Mouse (Mus musculus) liver, embryonic 12.5 days (tissue): ENCODE data around the gene Sds. TPM values are rescaled to one million over a fixed set of nuclear protein-coding genes. Genes with fewer than 3 reads are reported as not detected.

Experiments used
- ATAC-seq: fragments of 200-750 bp; cut with Nextera tagmentation; 2 replicates; pipeline ENCODE4 v1.8.0; 2017; ENCODE audit warnings: moderate number of reproducible peaks, mild to moderate bottlenecking, moderate library complexity
- H3K27ac ChIP-seq: fragments of 300-500 bp; sonication (generic); 2 replicates; pipeline ENCODE4 v1.5.1; 2016; ENCODE audit warnings: mild to moderate bottlenecking
- H3K27me3 ChIP-seq: fragments of 300-500 bp; sonication (generic); replicated peaks from 2 replicates; pipeline ENCODE4 v1.6.1; 2016; ENCODE audit warnings: mild to moderate bottlenecking, moderate library complexity
- H3K36me3 ChIP-seq: fragments of 300-500 bp; sonication (generic); 2 replicates; pipeline ENCODE4 v1.6.1; 2016; ENCODE audit warnings: mild to moderate bottlenecking, moderate library complexity
- H3K4me1 ChIP-seq: fragments of 300-500 bp; sonication (generic); 2 replicates; pipeline ENCODE4 v1.6.1; 2016
- H3K4me2 ChIP-seq: fragments of 300-500 bp; sonication (generic); 2 replicates; pipeline ENCODE4 v1.6.1; 2016; ENCODE audit warnings: mild to moderate bottlenecking, moderate library complexity
- H3K4me3 ChIP-seq: fragments of 300-500 bp; sonication (generic); 2 replicates; pipeline ENCODE4 v1.5.1; 2016; ENCODE audit warnings: mild to moderate bottlenecking, moderate library complexity
- H3K9ac ChIP-seq: fragments of 300-500 bp; sonication (generic); 2 replicates; pipeline ENCODE4 v1.6.1; 2016; ENCODE audit warnings: mild to moderate bottlenecking, moderate library complexity
- H3K9me3 ChIP-seq: fragments of 300-500 bp; sonication (generic); replicated peaks from 2 replicates; pipeline ENCODE4 v1.6.1; 2016; ENCODE audit warnings: mild to moderate bottlenecking, moderate library complexity
- WGBS: fragments of 180-500 bp; shearing (Covaris S2); methylation state at CpG from one replicate; pipeline ENCODE4 v1.1.7; 2016; ENCODE audit not compliant: insufficient replicate concordance; 5-methylcytosine and 5-hydroxymethylcytosine counted together
- polyA plus RNA-seq: library from polyadenylated mRNA; unstranded; fragments of >200 nt; fragmentation: Nextera tagmentation; extraction: Ambion mirVana; gene quantifications from 2 replicates; pipeline ENCODE4 v1.2.1, GENCODE M21; 2016

Gene Sds
- polyA plus RNA-seq, 1 experiment from 2014 or later = not detected

- Histone ChIP-seq H3K27me3 (peaks cover 75% of the 10 kb centered on the region), H3K4me1 (peaks cover 5% of the 10 kb centered on the region), H3K9ac (no peak overlapping the region), H3K4me2 (no peak overlapping the region), H3K36me3 (no peaks in the 10 kb centered on the region), H3K9me3 (no peaks in the 10 kb centered on the region), H3K4me3 (no peak overlapping the region), H3K27ac (no peak overlapping the region)
- WGBS = 4% methylated on average over 1 of the region's 1 CpGs
- no peak for ATAC-seq
Observed at GRCm38 (mm10) chr5:120456253-120456652, 20.1 kb upstream of the Sds start.

GRCm38 (mm10) chr5:120456841-120457554 is 19.3 kb upstream of the Sds start:
- ATAC-seq = no peak
- WGBS = 34% methylated on average over 7 of the region's 7 CpGs
- Histone ChIP-seq H3K4me2 (no peak overlapping the region), H3K27ac (no peak overlapping the region), H3K36me3 (no peaks in the 10 kb centered on the region), H3K4me3 (no peak overlapping the region), H3K4me1 (peaks cover 5% of the 10 kb centered on the region), H3K27me3 (peaks cover 80% of the 10 kb centered on the region), H3K9me3 (no peaks in the 10 kb centered on the region), H3K9ac (no peak overlapping the region)

DNA sequence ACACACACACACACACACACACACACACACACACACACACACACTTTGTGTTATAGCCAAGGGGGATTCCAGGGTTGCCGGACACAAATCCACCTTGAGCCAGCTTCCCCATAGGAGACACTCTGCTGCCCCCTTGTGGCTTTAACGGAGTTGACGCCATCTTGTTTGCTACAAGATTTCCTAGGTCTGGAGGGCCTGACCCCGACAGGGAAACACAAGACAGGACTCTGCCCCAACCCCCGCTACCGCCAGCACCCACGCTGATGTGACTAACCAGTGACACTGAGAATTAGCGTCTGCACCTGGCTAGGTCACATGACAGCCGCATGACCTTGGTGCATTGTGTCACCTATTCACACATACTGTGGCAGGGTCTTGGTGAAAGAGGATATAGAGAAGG is 18.7 kb upstream of the Sds start:
- peaks cover 5% of the 10 kb centered on the region for H3K4me1 ChIP-seq
- no peak overlapping the region for H3K4me3 ChIP-seq
- H3K9ac ChIP-seq = no peak overlapping the region
- H3K4me2 ChIP-seq = no peak overlapping the region
- H3K36me3 ChIP-seq = no peaks in the 10 kb centered on the region
- no peak for ATAC-seq
- H3K27me3 ChIP-seq = peaks cover 85% of the 10 kb centered on the region
- WGBS = 5% methylated on average over 9 of the region's 9 CpGs
- H3K9me3 ChIP-seq = no peaks in the 10 kb centered on the region
- no peak overlapping the region for H3K27ac ChIP-seq

DNA sequence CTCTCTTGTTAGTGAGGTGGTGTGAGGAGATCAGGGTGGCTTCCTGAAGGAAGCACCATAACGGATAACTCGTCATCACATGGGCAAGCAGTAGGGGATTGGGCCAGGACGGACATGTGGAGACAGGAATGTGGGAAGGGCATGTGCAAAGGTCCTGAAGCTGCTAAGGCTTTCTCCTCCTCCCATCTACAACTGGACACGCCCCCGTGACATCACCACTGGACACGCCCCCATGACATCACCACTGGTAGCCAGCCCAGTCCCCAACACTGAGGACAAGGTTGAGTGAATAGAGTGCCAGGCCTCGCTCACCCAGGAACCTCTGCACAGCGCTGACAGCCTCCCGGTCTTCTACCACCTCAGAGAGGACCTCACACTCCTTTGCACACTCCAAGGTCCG is 17.2 kb upstream of the Sds start:
- no peak overlapping the region for H3K4me3 ChIP-seq
- H3K27me3 ChIP-seq = peaks cover 85% of the 10 kb centered on the region
- WGBS = 54% methylated on average over 10 of the region's 10 CpGs

DNA sequence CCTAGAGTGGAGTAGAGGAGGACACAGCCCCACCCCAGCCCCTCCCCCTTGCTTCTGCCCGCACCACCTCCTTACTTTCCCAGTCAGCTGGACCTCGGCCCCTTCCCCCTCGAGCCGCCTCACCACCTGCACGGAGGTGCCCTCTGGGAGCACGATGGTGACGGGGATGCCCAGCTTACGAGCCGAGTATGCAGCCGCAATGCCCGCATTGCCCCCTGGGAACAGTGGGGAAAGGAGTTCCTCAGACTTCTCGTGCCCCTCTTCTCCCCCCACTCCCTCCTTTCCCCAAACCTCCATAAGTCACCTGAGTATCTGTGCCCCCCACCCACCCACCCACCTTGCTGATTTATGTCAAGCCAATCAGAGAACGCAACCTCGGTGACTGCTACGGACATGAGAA is 14.4 kb upstream of the Sds start:
- peaks cover 9% of the 10 kb centered on the region for H3K4me1 ChIP-seq
- H3K27me3 ChIP-seq = peaks cover 60% of the 10 kb centered on the region
- no peak overlapping the region for H3K4me2 ChIP-seq
- no peak for ATAC-seq
- H3K27ac ChIP-seq = no peak overlapping the region
- no peaks in the 10 kb centered on the region for H3K36me3 ChIP-seq
- H3K9me3 ChIP-seq = no peaks in the 10 kb centered on the region; the same call in 1 of the 2 replicates
- H3K4me3 ChIP-seq = no peak overlapping the region
- no peak overlapping the region for H3K9ac ChIP-seq
- 64% methylated on average over 15 of the region's 15 CpGs for WGBS

More for the DNA sequence above, 17.2 kb upstream of the Sds start:
- ATAC-seq = peak; percentile 45; the same call in 1 of the 2 replicates
- Histone ChIP-seq H3K9ac (no peak overlapping the region), H3K4me2 (no peak overlapping the region), H3K4me1 (peaks cover 5% of the 10 kb centered on the region), H3K36me3 (no peaks in the 10 kb centered on the region), H3K27ac (no peak overlapping the region), H3K9me3 (no peaks in the 10 kb centered on the region)

DNA sequence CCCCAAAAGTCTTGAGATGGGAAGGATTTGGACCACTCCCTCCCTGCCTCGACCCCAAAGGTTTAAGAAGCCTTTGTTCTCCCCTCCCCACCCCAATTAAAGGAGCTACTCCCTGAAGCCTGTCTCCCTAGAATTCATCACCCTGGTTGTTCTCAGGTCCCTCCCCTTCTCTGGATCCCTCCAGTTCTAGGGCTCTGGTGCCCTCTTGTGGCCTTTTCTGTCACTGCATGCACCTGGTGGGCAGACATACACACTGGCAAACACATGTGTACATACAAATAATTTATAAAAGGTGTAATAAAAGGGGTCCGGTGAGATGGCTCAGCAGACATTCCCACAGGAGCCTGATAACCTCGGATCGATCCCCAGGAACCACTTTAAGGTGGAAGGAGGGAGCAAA is 12.0 kb upstream of the Sds start:
- H3K9ac ChIP-seq = no peak overlapping the region
- H3K9me3 ChIP-seq = no peaks in the 10 kb centered on the region; the same call in 1 of the 2 replicates
- H3K27me3 ChIP-seq = peaks cover 58% of the 10 kb centered on the region
- WGBS = 54% methylated on average over 4 of the region's 4 CpGs
- H3K36me3 ChIP-seq = no peaks in the 10 kb centered on the region
- no peak for ATAC-seq
- H3K4me1 ChIP-seq = 0 out of 2 replicates have a peak, but pooled peaks cover 4% of the 10 kb centered on the region
- no peak overlapping the region for H3K4me2 ChIP-seq
- no peak overlapping the region for H3K27ac ChIP-seq
- no peak overlapping the region for H3K4me3 ChIP-seq

- Histone ChIP-seq H3K9ac (no peak overlapping the region), H3K9me3 (no peaks in the 10 kb centered on the region; the same call in 1 of the 2 replicates), H3K4me3 (no peak overlapping the region), H3K36me3 (no peaks in the 10 kb centered on the region), H3K4me1 (0 out of 2 replicates have a peak, but pooled peaks cover 4% of the 10 kb centered on the region), H3K4me2 (no peak overlapping the region), H3K27ac (no peak overlapping the region), H3K27me3 (peaks cover 50% of the 10 kb centered on the region)
- ATAC-seq = no peak
- 34% methylated on average over 5 of the region's 5 CpGs for WGBS
Observed at GRCm38 (mm10) chr5:120465062-120465461, 11.3 kb upstream of the Sds start.

- Histone ChIP-seq H3K9ac (no peak overlapping the region), H3K4me2 (no peak overlapping the region), H3K27ac (no peak overlapping the region), H3K27me3 (peaks cover 43% of the 10 kb centered on the region), H3K36me3 (no peaks in the 10 kb centered on the region), H3K4me3 (no peak overlapping the region), H3K9me3 (no peaks in the 10 kb centered on the region; the same call in 1 of the 2 replicates), H3K4me1 (0 out of 2 replicates have a peak, but pooled peaks cover 4% of the 10 kb centered on the region)
- ATAC-seq = no peak
- 68% methylated on average over 6 of the region's 6 CpGs for WGBS
Observed at GRCm38 (mm10) chr5:120465860-120466259, 10.5 kb upstream of the Sds start.

DNA sequence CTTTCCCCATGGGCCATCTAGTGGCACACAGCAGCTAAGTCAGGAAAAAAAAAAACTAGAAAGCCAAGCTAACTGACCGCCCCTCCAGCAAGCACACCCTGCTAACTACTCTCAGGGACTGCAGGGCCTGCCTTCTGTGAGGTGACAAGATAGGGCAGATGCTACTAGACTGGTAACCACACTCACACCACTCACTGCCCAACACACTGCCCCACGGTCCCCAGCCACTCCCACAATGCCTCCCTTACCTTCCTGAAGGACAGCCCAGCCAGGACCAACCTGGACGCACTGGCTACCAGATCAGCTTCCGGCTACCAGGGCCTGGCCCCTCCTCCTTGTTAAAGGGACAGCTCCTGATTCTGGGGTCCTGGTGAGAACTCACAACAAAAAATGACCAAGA is 9.3 kb upstream of the Sds start:
- no peak overlapping the region for H3K9ac ChIP-seq
- WGBS = 19% methylated on average over 4 of the region's 4 CpGs
- H3K4me1 ChIP-seq = 0 out of 2 replicates have a peak, but pooled peaks cover 4% of the 10 kb centered on the region
- no peaks in the 10 kb centered on the region for H3K36me3 ChIP-seq
- H3K27ac ChIP-seq = no peak overlapping the region
- H3K4me2 ChIP-seq = no peak overlapping the region
- H3K4me3 ChIP-seq = no peak overlapping the region
- H3K27me3 ChIP-seq = peaks cover 41% of the 10 kb centered on the region
- ATAC-seq = no peak
- H3K9me3 ChIP-seq = no peaks in the 10 kb centered on the region; the same call in 1 of the 2 replicates

- Histone ChIP-seq H3K4me3 (no peak overlapping the region), H3K36me3 (no peaks in the 10 kb centered on the region), H3K9me3 (no peaks in the 10 kb centered on the region; the same call in 1 of the 2 replicates), H3K27ac (no peak overlapping the region), H3K4me1 (0 out of 2 replicates have a peak, but pooled peaks cover 4% of the 10 kb centered on the region), H3K27me3 (peaks cover 41% of the 10 kb centered on the region), H3K9ac (no peak overlapping the region), H3K4me2 (no peak overlapping the region)
- WGBS = 64% methylated on average over 5 of the region's 5 CpGs
- ATAC-seq = no peak
Observed at GRCm38 (mm10) chr5:120468336-120468735, 8.0 kb upstream of the Sds start.

DNA sequence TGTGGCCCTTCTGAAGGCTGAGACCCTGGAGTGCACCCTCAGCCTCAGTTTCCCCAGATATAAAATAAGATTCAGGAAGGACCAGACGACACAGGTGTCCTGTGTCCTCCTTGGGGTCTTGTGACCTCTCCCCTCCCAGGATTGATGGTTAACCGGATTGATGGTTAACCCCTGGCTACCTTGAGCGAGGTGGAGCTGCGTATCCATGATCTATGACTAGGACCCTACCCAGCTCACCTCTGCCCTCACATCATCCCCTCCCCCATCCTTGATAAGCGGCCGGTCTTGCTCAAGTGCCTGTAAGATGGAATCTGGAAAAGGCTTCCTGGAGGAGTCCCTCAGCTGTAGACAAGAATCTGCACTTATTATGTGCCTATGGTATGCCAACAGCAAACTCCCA is 7.5 kb upstream of the Sds start:
- Histone ChIP-seq H3K27ac (no peak overlapping the region), H3K27me3 (peaks cover 37% of the 10 kb centered on the region), H3K4me2 (no peak overlapping the region), H3K9me3 (no peaks in the 10 kb centered on the region; the same call in 1 of the 2 replicates), H3K9ac (no peak overlapping the region), H3K36me3 (no peaks in the 10 kb centered on the region), H3K4me3 (no peak overlapping the region), H3K4me1 (0 out of 2 replicates have a peak, but pooled peaks cover 4% of the 10 kb centered on the region)
- 55% methylated on average over 6 of the region's 6 CpGs for WGBS
- no peak for ATAC-seq

GRCm38 (mm10) chr5:120471538-120471937 is 4.8 kb upstream of the Sds start:
- Histone ChIP-seq H3K4me3 (no peak overlapping the region), H3K4me2 (no peak overlapping the region), H3K4me1 (0 out of 2 replicates have a peak, but pooled peaks cover 3% of the 10 kb centered on the region), H3K27me3 (peaks cover 56% of the 10 kb centered on the region), H3K27ac (no peak overlapping the region), H3K9me3 (no peaks in the 10 kb centered on the region), H3K36me3 (no peaks in the 10 kb centered on the region), H3K9ac (no peak overlapping the region)
- WGBS = 47% methylated on average over 4 of the region's 4 CpGs
- no peak for ATAC-seq
